Mouse (Mus musculus) intestine, embryonic 14.5 days (tissue): ENCODE measurements around the gene 1810009A15Rik. TPM values are rescaled to one million over a fixed set of nuclear protein-coding genes. Genes with fewer than 3 reads are reported as not detected.

Experiments used
- ATAC-seq: fragments of 200-750 bp; cut with Nextera tagmentation; replicated peaks from 2 replicates; pipeline ENCODE4 v1.8.0; 2017; ENCODE audit warnings: low read depth, moderate number of reproducible peaks, moderate TSS enrichment, moderate library complexity; ENCODE audit not compliant: low FRiP score, low TSS enrichment
- DNase-seq: peaks from one replicate; pipeline ENCODE4 v3.0.0-alpha.2; 2018; ENCODE audit warnings: low spot score
- H3K27ac ChIP-seq: fragments of 300-500 bp; sonication (generic); 2 replicates; pipeline ENCODE4 v1.5.1; 2014; ENCODE audit warnings: low read depth, mild to moderate bottlenecking, control low read depth
- H3K27me3 ChIP-seq: fragments of 300-500 bp; sonication (generic); replicated peaks from 2 replicates; pipeline ENCODE4 v1.6.1; 2014; ENCODE audit warnings: low read length, control low read depth; ENCODE audit not compliant: control insufficient read depth, insufficient read depth
- H3K36me3 ChIP-seq: fragments of 300-500 bp; sonication (generic); 2 replicates; pipeline ENCODE4 v1.6.1; 2014; ENCODE audit warnings: low read length, control low read depth; ENCODE audit not compliant: control insufficient read depth, insufficient read depth
- H3K4me1 ChIP-seq: fragments of 300-500 bp; sonication (generic); replicated peaks from 2 replicates; pipeline ENCODE4 v1.6.1; 2014; ENCODE audit warnings: low read length, control low read depth, mixed read lengths; ENCODE audit not compliant: control insufficient read depth, insufficient read depth
- H3K4me2 ChIP-seq: fragments of 300-500 bp; sonication (generic); 2 replicates; pipeline ENCODE4 v1.6.1; 2014; ENCODE audit warnings: low read length
- H3K4me3 ChIP-seq: fragments of 300-500 bp; sonication (generic); 2 replicates; pipeline ENCODE4 v1.5.1; 2014; ENCODE audit warnings: low read depth, low read length, control low read depth, mixed read lengths
- H3K9ac ChIP-seq: fragments of 300-500 bp; sonication (generic); 2 replicates; pipeline ENCODE4 v1.6.1; 2014; ENCODE audit warnings: mild to moderate bottlenecking, low read length
- H3K9me3 ChIP-seq: fragments of 300-500 bp; sonication (generic); 2 replicates; pipeline ENCODE4 v1.6.1; 2016; ENCODE audit warnings: low read length, control low read depth; ENCODE audit not compliant: control insufficient read depth
- WGBS: fragments of 180-500 bp; shearing (Covaris S2); extraction: QIAGEN DNeasy Blood & Tissue Kit; methylation state at CpG from one replicate; pipeline ENCODE4 v1.1.7; 2014; 5-methylcytosine and 5-hydroxymethylcytosine counted together
- microRNA-seq: library from miRNA; unstranded; fragments of <30 nt; microRNA quantifications from one replicate; pipeline ENCODE4, GENCODE M21; 2016
- polyA plus RNA-seq: library from polyadenylated mRNA; unstranded; fragments of >200 nt; fragmentation: Nextera tagmentation; extraction: Ambion mirVana; gene quantifications from 2 replicates; pipeline ENCODE4 v1.2.1, GENCODE M21; 2014

1810009A15Rik gene
- polyA plus RNA-seq, 1 experiment from 2014 or later, result 92.8 TPM

- Histone ChIP-seq H3K4me1 (peaks cover 5% of the 10 kb centered on the region; the same call in 1 of the 2 replicates), H3K4me3 (no peak overlapping the region), H3K9me3 (no peaks in the 10 kb centered on the region), H3K27me3 (no peaks in the 10 kb centered on the region), H3K4me2 (no peak overlapping the region), H3K36me3 (peaks cover 62% of the 10 kb centered on the region), H3K27ac (no peak overlapping the region), H3K9ac (no peak overlapping the region)
- WGBS, result 79% methylated on average over 2 of the region's 2 CpGs
- ATAC-seq (no peak), DNase-seq (no peak)
These were observed 48.1 kb downstream of the 1810009A15Rik start for GRCm38 (mm10) chr19:8936736-8937135.

Small RNA genes lying within 50 kb of the gene (microRNA-seq; reads per million reads assigned to microRNA genes)
- gene Mir5136, result 0.51 reads per million

Other genes with a start within 250 kb of the 1810009A15Rik start
- 0.26 and 0.44 TPM in 2 replicates for gene Chrm1, start 225.1 kb upstream of the 1810009A15Rik start, polyA plus RNA-seq
- gene Slc3a2, start 165.5 kb upstream of the 1810009A15Rik start, polyA plus RNA-seq, result 121 and 126 TPM in 2 replicates
- 96.3 and 97.8 TPM in 2 replicates for gene Wdr74, start 153.0 kb upstream of the 1810009A15Rik start, polyA plus RNA-seq
- 0.90 and 1.3 TPM in 2 replicates for gene 1700092M07Rik, start 148.1 kb upstream of the 1810009A15Rik start, polyA plus RNA-seq
- gene Stx5a, start 147.4 kb upstream of the 1810009A15Rik start, polyA plus RNA-seq, result 114 and 132 TPM in 2 replicates
- 168 and 172 TPM in 2 replicates for gene Nxf1, start 131.8 kb upstream of the 1810009A15Rik start, polyA plus RNA-seq
- gene Tmem223, start 117.9 kb upstream of the 1810009A15Rik start, polyA plus RNA-seq, result 170 and 196 TPM in 2 replicates
- gene Tmem179b, start 114.4 kb upstream of the 1810009A15Rik start, polyA plus RNA-seq, result 92.6 and 96.6 TPM in 2 replicates
- gene Taf6l, start 102.4 kb upstream of the 1810009A15Rik start, polyA plus RNA-seq, result 17.2 and 18.9 TPM in 2 replicates
- gene Polr2g, start 90.3 kb upstream of the 1810009A15Rik start, polyA plus RNA-seq, result 148 and 151 TPM in 2 replicates
- gene Zbtb3, start 86.3 kb upstream of the 1810009A15Rik start, polyA plus RNA-seq, result 4.2 and 4.3 TPM in 2 replicates
- gene Ttc9c, start 69.5 kb upstream of the 1810009A15Rik start, polyA plus RNA-seq, result 38.5 and 48.4 TPM in 2 replicates
- gene Hnrnpul2, start 68.8 kb upstream of the 1810009A15Rik start, polyA plus RNA-seq, result 6.5 and 7.7 TPM in 2 replicates
- gene AC129217.1, start 59.1 kb upstream of the 1810009A15Rik start, polyA plus RNA-seq, result not detected in 2 replicates
- 39.6 and 40.9 TPM in 2 replicates for gene Bscl2, start 51.4 kb upstream of the 1810009A15Rik start, polyA plus RNA-seq
- 23.7 and 25.2 TPM in 2 replicates for gene Gng3, start 49.7 kb upstream of the 1810009A15Rik start, polyA plus RNA-seq
- 1.4 TPM in 2 replicates for gene Lrrn4cl, start 38.1 kb upstream of the 1810009A15Rik start, polyA plus RNA-seq
- gene Ubxn1, start 17.4 kb upstream of the 1810009A15Rik start, polyA plus RNA-seq, result 162 and 166 TPM in 2 replicates
- gene Uqcc3, start 7.9 kb upstream of the 1810009A15Rik start, polyA plus RNA-seq, result 57.1 and 63.9 TPM in 2 replicates
- 78.6 and 79.2 TPM in 2 replicates for gene Lbhd1, start 5.1 kb upstream of the 1810009A15Rik start, polyA plus RNA-seq
- not detected in 2 replicates for gene Gm49403, start 4.9 kb upstream of the 1810009A15Rik start, polyA plus RNA-seq
- not detected in 2 replicates for gene Gm49416, start 73 bp downstream of the 1810009A15Rik start, polyA plus RNA-seq
- 37.5 and 44.5 TPM in 2 replicates for gene Ints5, start 4.2 kb downstream of the 1810009A15Rik start, polyA plus RNA-seq
- 89.8 and 96.4 TPM in 2 replicates for gene Ganab, start 9.2 kb downstream of the 1810009A15Rik start, polyA plus RNA-seq
- gene B3gat3, start 31.5 kb downstream of the 1810009A15Rik start, polyA plus RNA-seq, result 35.7 and 36.9 TPM in 2 replicates
- gene Rom1, start 40.5 kb downstream of the 1810009A15Rik start, polyA plus RNA-seq, result 1.1 and 1.8 TPM in 2 replicates
- 16.8 and 18.4 TPM in 2 replicates for gene Eml3, start 40.7 kb downstream of the 1810009A15Rik start, polyA plus RNA-seq
- 40.3 and 40.7 TPM in 2 replicates for gene Mta2, start 53.0 kb downstream of the 1810009A15Rik start, polyA plus RNA-seq
- 33.3 and 33.5 TPM in 2 replicates for gene Tut1, start 65.0 kb downstream of the 1810009A15Rik start, polyA plus RNA-seq
- 501 and 531 TPM in 2 replicates for gene Eef1g, start 78.2 kb downstream of the 1810009A15Rik start, polyA plus RNA-seq
- 21.6 and 22.2 TPM in 2 replicates for gene Ahnak, start 100.4 kb downstream of the 1810009A15Rik start, polyA plus RNA-seq
- not detected in 2 replicates for gene Scgb1a1, start 199.1 kb downstream of the 1810009A15Rik start, polyA plus RNA-seq
- gene Asrgl1, start 246.8 kb downstream of the 1810009A15Rik start, polyA plus RNA-seq, result 10.7 and 11.7 TPM in 2 replicates